Mouse (Mus musculus) CD4-positive, CD25-positive, alpha-beta regulatory T cell, adult 2 months (primary cell): ENCODE measurements at regions not wholly inside any gene's neighbourhood (a gene's known extent, or its start where the extent isn't known, plus 50 kb on each side); places are given as distances from the start of the nearest gene placed in this dataset.

ENCODE experiments used
- DNase-seq: peaks from one replicate; pipeline ENCODE4 v3.0.0-alpha.2; 2012; ENCODE audit warnings: low read depth, low spot score

- no peak for DNase-seq
These were observed 114.4 kb downstream of the Lca5 start for GRCm38 (mm10) chr9:83326437-83327086.

- DNase-seq, result no peak
These were observed 115.0 kb downstream of the Lca5 start for GRCm38 (mm10) chr9:83325910-83326309.

GRCm38 (mm10) chr9:83324336-83324735 lies 116.6 kb downstream of the Lca5 start:
- no peak for DNase-seq

GRCm38 (mm10) chr9:83322991-83323583 lies 117.8 kb downstream of the Lca5 start:
- DNase-seq, result no peak

GRCm38 (mm10) chr9:83321793-83322192 lies 119.1 kb downstream of the Lca5 start:
- no peak for DNase-seq

GRCm38 (mm10) chr9:83320834-83321233 lies 120.1 kb downstream of the Lca5 start:
- DNase-seq, result no peak

GRCm38 (mm10) chr9:83316818-83317162 lies 124.1 kb downstream of the Lca5 start:
- no peak for DNase-seq

- DNase-seq, result no peak
These were observed 124.7 kb downstream of the Lca5 start for GRCm38 (mm10) chr9:83315941-83316817.

GRCm38 (mm10) chr9:83308771-83309170 lies 132.2 kb downstream of the Lca5 start:
- DNase-seq, result no peak

- DNase-seq, result no peak
These were observed 132.8 kb downstream of the Lca5 start for GRCm38 (mm10) chr9:83308092-83308491.

GRCm38 (mm10) chr9:83307349-83307938 lies 133.5 kb downstream of the Lca5 start:
- no peak for DNase-seq

GRCm38 (mm10) chr9:83304925-83305324 lies 136.0 kb downstream of the Lca5 start:
- no peak for DNase-seq

- no peak for DNase-seq
These were observed 140.4 kb downstream of the Lca5 start for GRCm38 (mm10) chr9:83300500-83300899.

- no peak for DNase-seq
These were observed 140.9 kb downstream of the Lca5 start for GRCm38 (mm10) chr9:83300044-83300443.

GRCm38 (mm10) chr9:83299623-83300022 lies 141.3 kb downstream of the Lca5 start:
- DNase-seq, result no peak

- no peak for DNase-seq
These were observed 145.5 kb downstream of the Lca5 start for GRCm38 (mm10) chr9:83295453-83295852.

GRCm38 (mm10) chr9:83294441-83294840 lies 146.5 kb downstream of the Lca5 start:
- no peak for DNase-seq

GRCm38 (mm10) chr9:83284097-83284496 lies 137.6 kb upstream of the Hmgn3 start:
- no peak for DNase-seq

GRCm38 (mm10) chr9:83283662-83284061 lies 137.2 kb upstream of the Hmgn3 start:
- no peak for DNase-seq

- DNase-seq, result no peak
These were observed 136.8 kb upstream of the Hmgn3 start for GRCm38 (mm10) chr9:83283249-83283648.

GRCm38 (mm10) chr9:83277791-83278190 lies 131.3 kb upstream of the Hmgn3 start:
- no peak for DNase-seq

GRCm38 (mm10) chr9:83277356-83277755 lies 130.9 kb upstream of the Hmgn3 start:
- no peak for DNase-seq
